Mouse (Mus musculus) MEL (cell line): ENCODE results near the gene Fmo5. TPM values are rescaled to one million over a fixed set of nuclear protein-coding genes. Genes with fewer than 3 reads are reported as not detected.

ENCODE experiments used
- DNase-seq: peaks from one replicate; pipeline ENCODE4 v3.0.0; 2011; ENCODE audit warnings: low read depth, low spot score
- H3K27ac ChIP-seq: 2 replicates; pipeline ENCODE4 v1.5.1; 2012; ENCODE audit warnings: low read depth, mild to moderate bottlenecking, control low read depth, low read length, moderate library complexity; ENCODE audit not compliant: control insufficient read depth
- H3K27me3 ChIP-seq, 2 experiments: fragments of 150-350 bp in 1 of 2; sonication (generic) in 1 of 2; 2 replicates each; pipeline ENCODE4 v1.6.1; 2012; ENCODE audit warnings: low read length in 2 of 2, mild to moderate bottlenecking in 2 of 2, improper control_type of control experiment in 1 of 2, moderate library complexity in 1 of 2; ENCODE audit not compliant: insufficient read depth in 2 of 2, control insufficient read depth in 1 of 2
- H3K36me3 ChIP-seq, 2 experiments: 2 replicates each; pipeline ENCODE4 v1.6.1; 2012 to 2014; ENCODE audit warnings: low read length in 2 of 2, improper control_type of control experiment in 1 of 2, inconsistent platforms in 1 of 2, mild to moderate bottlenecking in 1 of 2; ENCODE audit not compliant: insufficient read depth in 2 of 2, control insufficient read depth in 1 of 2
- H3K4me1 ChIP-seq, 2 experiments: fragments of 150-350 bp in 1 of 2; sonication (generic) in 1 of 2; 2 replicates each; pipeline ENCODE4 v1.6.1; 2012; ENCODE audit warnings: low read length in 2 of 2, improper control_type of control experiment in 1 of 2, mild to moderate bottlenecking in 1 of 2; ENCODE audit not compliant: insufficient read depth in 2 of 2, control insufficient read depth in 1 of 2
- H3K4me3 ChIP-seq, 2 experiments: fragments of 150-350 bp in 1 of 2; sonication (generic) in 1 of 2; 2 replicates each; pipeline ENCODE4 v1.5.1; 2012; ENCODE audit warnings: low read depth in 2 of 2, low read length in 2 of 2, mild to moderate bottlenecking in 2 of 2, moderate library complexity in 2 of 2, control low read depth in 1 of 2, improper control_type of control experiment in 1 of 2; ENCODE audit not compliant: control insufficient read depth in 1 of 2, insufficient read depth in 1 of 2
- H3K79me2 ChIP-seq: 2 replicates; pipeline ENCODE4 v1.6.1; 2012; ENCODE audit warnings: mild to moderate bottlenecking, low read length, moderate library complexity; ENCODE audit not compliant: control insufficient read depth, poor library complexity, insufficient read depth
- H3K9ac ChIP-seq: 2 replicates; pipeline ENCODE4 v1.6.1; 2012; ENCODE audit warnings: low read depth, mild to moderate bottlenecking, control low read depth, low read length, moderate library complexity; ENCODE audit not compliant: control insufficient read depth, poor library complexity, severe bottlenecking
- H3K9me3 ChIP-seq: fragments of 150-350 bp; sonication (generic); replicated peaks from 2 replicates; pipeline ENCODE4 v1.6.1; 2012; ENCODE audit warnings: mild to moderate bottlenecking, low read length, improper control_type of control experiment, moderate library complexity; ENCODE audit not compliant: insufficient read depth
- BHLHE40 ChIP-seq: IDR thresholded peaks from 2 replicates; pipeline ENCODE4 v1.6.1; 2012; ENCODE audit warnings: low read depth, mild to moderate bottlenecking, inconsistent platforms, low read length, improper control_type of control experiment, borderline replicate concordance
- CHD2 ChIP-seq: IDR thresholded peaks from 2 replicates; pipeline ENCODE4 v1.6.1; 2011; ENCODE audit warnings: low read length, improper control_type of control experiment
- CTCF ChIP-seq, 3 experiments: IDR thresholded peaks in 2 of 3; conservative IDR thresholded peaks in 1 of 3; 2 replicates each; pipeline ENCODE4 v1.5.1; 2011 to 2012; ENCODE audit warnings: low read length in 3 of 3, low read depth in 2 of 3, mild to moderate bottlenecking in 2 of 3, improper control_type of control experiment in 1 of 3, inconsistent platforms in 1 of 3, mixed read lengths in 1 of 3, moderate library complexity in 1 of 3; ENCODE audit not compliant: control insufficient read depth in 1 of 3, insufficient read depth in 1 of 3, poor library complexity in 1 of 3, severe bottlenecking in 1 of 3
- ELF1 ChIP-seq: IDR thresholded peaks from 2 replicates; pipeline ENCODE4 v1.6.1; 2014; ENCODE audit warnings: low read depth, mild to moderate bottlenecking, inconsistent platforms, low read length, improper control_type of control experiment, moderate library complexity
- EP300 ChIP-seq, 2 experiments: IDR thresholded peaks; 2 replicates each; pipeline ENCODE4 v1.6.1; 2011; ENCODE audit warnings: improper control_type of control experiment in 2 of 2, low read length in 2 of 2, low read depth in 1 of 2, mild to moderate bottlenecking in 1 of 2
- GABPA ChIP-seq: IDR thresholded peaks from 2 replicates; pipeline ENCODE4 v1.6.1; 2012; ENCODE audit warnings: low read depth, mild to moderate bottlenecking, inconsistent platforms, low read length, improper control_type of control experiment, moderate library complexity
- JUND ChIP-seq: IDR thresholded peaks from 2 replicates; pipeline ENCODE4 v1.6.1; 2011; ENCODE audit warnings: low read depth, mild to moderate bottlenecking, improper control_type of control experiment, low read length
- KAT2A ChIP-seq: conservative IDR thresholded peaks from 2 replicates; pipeline ENCODE4 v1.6.1; 2012; ENCODE audit warnings: low read depth, low read length, improper control_type of control experiment, inconsistent platforms
- MXI1 ChIP-seq: IDR thresholded peaks from 2 replicates; pipeline ENCODE4 v1.6.1; 2011; ENCODE audit warnings: mild to moderate bottlenecking, low read depth, low read length, improper control_type of control experiment
- NELFE ChIP-seq: IDR thresholded peaks from 2 replicates; pipeline ENCODE4 v1.6.1; 2011; ENCODE audit warnings: low read depth, low read length, improper control_type of control experiment
- NRF1 ChIP-seq: IDR thresholded peaks from 2 replicates; pipeline ENCODE4 v1.6.1; 2014; ENCODE audit warnings: low read depth, mild to moderate bottlenecking, inconsistent platforms, low read length, improper control_type of control experiment, moderate library complexity; ENCODE audit not compliant: poor library complexity, insufficient read depth, severe bottlenecking
- POLR2A ChIP-seq, 2 experiments: IDR thresholded peaks; 2 replicates each; pipeline ENCODE4 v1.6.1; 2011 to 2012; ENCODE audit warnings: low read length in 2 of 2, mild to moderate bottlenecking in 2 of 2, control low read depth in 1 of 2, improper control_type of control experiment in 1 of 2, low read depth in 1 of 2, moderate library complexity in 1 of 2; ENCODE audit not compliant: control insufficient read depth in 1 of 2, insufficient read depth in 1 of 2, poor library complexity in 1 of 2
- RAD21 ChIP-seq: IDR thresholded peaks from 2 replicates; pipeline ENCODE4 v1.6.1; 2011; ENCODE audit warnings: mild to moderate bottlenecking, low read depth, low read length, improper control_type of control experiment
- RCOR1 ChIP-seq: IDR thresholded peaks from 2 replicates; pipeline ENCODE4 v1.6.1; 2012; ENCODE audit warnings: low read depth, mild to moderate bottlenecking, inconsistent platforms, low read length, improper control_type of control experiment
- SIN3A ChIP-seq: IDR thresholded peaks from 2 replicates; pipeline ENCODE4 v1.6.1; 2012; ENCODE audit warnings: low read length, improper control_type of control experiment, inconsistent platforms
- SMC3 ChIP-seq: IDR thresholded peaks from 2 replicates; pipeline ENCODE4 v1.6.1; 2011; ENCODE audit warnings: low read depth, low read length, improper control_type of control experiment
- TAL1 ChIP-seq: IDR thresholded peaks from 2 replicates; pipeline ENCODE4 v1.6.1; 2012; ENCODE audit warnings: mild to moderate bottlenecking, inconsistent platforms, low read length, moderate library complexity, mixed read lengths
- TBP ChIP-seq: IDR thresholded peaks from 2 replicates; pipeline ENCODE4 v1.8.0; 2011; ENCODE audit warnings: low read depth, low read length, improper control_type of control experiment
- TCF12 ChIP-seq: IDR thresholded peaks from 2 replicates; pipeline ENCODE4 v1.6.1; 2014; ENCODE audit warnings: low read depth, mild to moderate bottlenecking, inconsistent platforms, low read length, improper control_type of control experiment, moderate library complexity
- UBTF ChIP-seq: IDR thresholded peaks from 2 replicates; pipeline ENCODE4 v1.6.1; 2012; ENCODE audit warnings: low read depth, mild to moderate bottlenecking, inconsistent platforms, low read length, improper control_type of control experiment, moderate library complexity, borderline replicate concordance; ENCODE audit not compliant: insufficient read depth
- USF2 ChIP-seq, 2 experiments: IDR thresholded peaks; 2 replicates each; pipeline ENCODE4 v1.6.1; 2011 to 2012; ENCODE audit warnings: improper control_type of control experiment in 2 of 2, low read length in 2 of 2, borderline replicate concordance in 1 of 2, inconsistent platforms in 1 of 2, low read depth in 1 of 2, mild to moderate bottlenecking in 1 of 2; ENCODE audit not compliant: insufficient read depth in 1 of 2
- ZC3H11A ChIP-seq: IDR thresholded peaks from 2 replicates; pipeline ENCODE4 v1.6.1; 2012; ENCODE audit warnings: low read depth, mild to moderate bottlenecking, inconsistent platforms, low read length, improper control_type of control experiment
- ZKSCAN1 ChIP-seq: IDR thresholded peaks from 2 replicates; pipeline ENCODE4 v1.6.1; 2012; ENCODE audit warnings: low read depth, mild to moderate bottlenecking, inconsistent platforms, low read length, improper control_type of control experiment, moderate library complexity
- ZMIZ1 ChIP-seq: IDR thresholded peaks from 2 replicates; pipeline ENCODE4 v1.6.1; 2012; ENCODE audit warnings: low read depth, mild to moderate bottlenecking, inconsistent platforms, low read length, improper control_type of control experiment, moderate library complexity
- ZNF384 ChIP-seq: IDR thresholded peaks from 2 replicates; pipeline ENCODE4 v1.6.1; 2012; ENCODE audit warnings: low read depth, mild to moderate bottlenecking, inconsistent platforms, low read length, improper control_type of control experiment
- polyA plus RNA-seq, 2 experiments: library from polyadenylated mRNA; stranded (reverse) in 1 of 2; unstranded in 1 of 2; fragments of >175 nt in 1 of 2; fragments of >200 nt in 1 of 2; gene quantifications; 2 replicates each; pipeline versions ENCODE4 v1.2.1 to v1.2.4; 2012; ENCODE audit warnings: low replicate concordance in 2 of 2, low read depth in 1 of 2; ENCODE audit not compliant: insufficient read length in 2 of 2, insufficient read depth in 1 of 2, missing spikeins in 1 of 2
- total RNA-seq: library from RNA; depleted of rRNA; stranded (reverse); fragments of 300-350 nt; gene quantifications from 2 replicates; pipeline ENCODE4 v1.2.3, GENCODE M21; 2012

Fmo5 gene
- total and polyA plus RNA-seq, 3 experiments, result 0.12 to 0.39 TPM; not detected in 1

DNA sequence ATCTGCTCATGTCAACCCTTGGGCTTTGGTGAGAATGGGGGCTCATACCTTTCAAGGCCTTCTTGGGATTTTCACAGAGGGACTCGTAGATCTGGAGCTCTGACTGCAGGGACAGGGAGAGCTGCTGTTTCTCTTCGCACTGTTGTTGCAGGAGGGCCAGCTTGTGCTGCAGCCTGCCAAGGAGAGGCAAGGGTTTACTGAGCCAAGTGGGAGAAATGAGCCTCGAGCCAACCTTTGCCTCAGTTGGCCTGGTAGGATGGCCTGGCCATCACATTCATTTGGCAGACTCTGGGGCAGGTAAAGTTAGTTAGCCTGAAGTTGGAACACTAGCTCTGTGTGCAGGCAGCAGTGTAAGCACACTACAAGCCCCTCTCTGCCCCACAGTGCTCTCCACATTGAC, 70.5 kb downstream of the Fmo5 start:
- no peak overlapping the region for H3K9ac ChIP-seq
- peaks cover 0 to 10% of the 10 kb centered on the region in 2 experiments; a peak in 3 of 4 replicates for H3K4me1 ChIP-seq
- H3K79me2 ChIP-seq, result peaks cover 9% of the 10 kb centered on the region
- no peak overlapping the region for H3K4me3 ChIP-seq
- peaks cover 2 to 4% of the 10 kb centered on the region in 2 experiments; a peak in 3 of 4 replicates for H3K36me3 ChIP-seq
- no peak for DNase-seq
- H3K27me3 ChIP-seq, result no peaks in the 10 kb centered on the region
- H3K9me3 ChIP-seq, result no peaks in the 10 kb centered on the region
- H3K27ac ChIP-seq, result no peak overlapping the region
- TF ChIP-seq ZMIZ1 (no peak), ZKSCAN1 (no peak), JUND (no peak), CTCF (IDR thresholded peaks at IDR 0.05 in 2 of 3, conservative IDR thresholded peaks at IDR 0.05 in 1 of 3; ENCODE audit: control insufficient read depth in 1 of 3, insufficient read depth in 1 of 3, low read depth in 2 of 3, low read length in 3 of 3, poor library complexity in 1 of 3, severe bottlenecking in 1 of 3) (no peak), CHD2 (no peak), TCF12 (no peak), USF2 (IDR thresholded peaks at IDR 0.05; ENCODE audit: borderline replicate concordance in 1 of 2, insufficient read depth in 1 of 2, low read depth in 1 of 2, low read length in 2 of 2) (no peak), GABPA (no peak), SMC3 (no peak), SIN3A (no peak), NELFE (no peak), UBTF (no peak), TAL1 (no peak), RAD21 (no peak), ZNF384 (no peak)

DNA sequence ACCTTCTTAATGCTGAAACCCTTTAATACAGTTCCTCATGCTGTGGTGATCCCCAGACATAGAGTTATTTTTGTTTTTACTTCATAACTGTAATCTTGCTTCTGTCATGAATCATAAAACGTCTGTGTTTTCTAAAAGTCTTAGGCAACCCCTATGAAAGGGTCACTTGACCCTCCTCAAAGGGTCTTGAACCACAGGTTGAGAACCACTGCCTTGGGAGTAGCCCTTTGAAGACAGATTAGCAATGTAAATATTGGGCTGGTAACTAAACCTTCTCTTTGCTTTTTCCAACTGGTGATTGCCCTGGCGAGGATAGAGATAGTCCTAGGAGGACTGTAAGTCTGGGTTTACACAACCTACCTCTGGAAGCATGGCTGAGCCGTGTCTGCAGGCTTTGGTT, 72.6 kb downstream of the Fmo5 start:
- Histone ChIP-seq H3K9me3 (no peaks in the 10 kb centered on the region), H3K27me3 (no peaks in the 10 kb centered on the region)
- TF ChIP-seq ZNF384 (no peak), POLR2A (IDR thresholded peaks at IDR 0.05; ENCODE audit: control insufficient read depth in 1 of 2, insufficient read depth in 1 of 2, low read depth in 1 of 2, low read length in 2 of 2, poor library complexity in 1 of 2) (no peak), MXI1 (no peak), RAD21 (no peak), ELF1 (no peak), CHD2 (no peak), RCOR1 (no peak), NRF1 (no peak), KAT2A (no peak), ZC3H11A (no peak), EP300 (IDR thresholded peaks at IDR 0.05; ENCODE audit: low read depth in 1 of 2, low read length in 2 of 2) (no peak), JUND (no peak), BHLHE40 (no peak), ZKSCAN1 (no peak), TBP (no peak), TCF12 (no peak), SIN3A (no peak)
- TF ChIP-seq, all 39 proteins: peak for 0
- Histone ChIP-seq H3K9ac (no peak overlapping the region), H3K27ac (no peak overlapping the region), H3K79me2 (peaks cover 9% of the 10 kb centered on the region), H3K36me3 (peaks cover 2 to 4% of the 10 kb centered on the region in 2 experiments; a peak in 3 of 4 replicates), H3K4me3 (no peak overlapping the region; a peak in 1 of 4 replicates), H3K4me1 (peaks cover 0 to 10% of the 10 kb centered on the region in 2 experiments; a peak in 3 of 4 replicates)
- no peak for DNase-seq
